In genomic region chr2:121299471-121299870, GRCm38 (mm10) we compare ENCODE assay signal across 25 mouse cellular contexts. TPM values are rescaled to one million over a fixed set of nuclear protein-coding genes. Genes with fewer than 3 reads are reported as not detected.
DNase-seq lines count a peak whose midpoint lies in the region; TF ChIP-seq lines count a peak whose summit lies in the region.
"Had no signal": no experiment of that assay in that cellular context is flagged by ENCODE, and none has a peak within 500 bp of the region (broad histone marks: within the 10 kb centered on the region; RNA-seq: fewer than 3 reads in every experiment).

No protein-coding gene starts in this region.

- H3K27me3 ChIP-seq in cerebellum, adult 2 months (ENCODE audit: control insufficient read depth, insufficient read depth, low read length): no peaks in the 10 kb centered on the region
- H3K27me3 ChIP-seq: hindbrain, embryonic 15.5 days; Patski had no signal

- TF ChIP-seq CTCF in cerebellum, adult 2 months (IDR thresholded peaks at IDR 0.05; ENCODE audit: borderline replicate concordance, insufficient read depth, low read depth, low read length): no peak
- no peak for TF ChIP-seq CTCF in left cerebral cortex, adult 2 months (IDR thresholded peaks at IDR 0.05)
- TF ChIP-seq CTCF in cortical plate, adult 2 months (IDR thresholded peaks at IDR 0.05; ENCODE audit: extremely low read depth, insufficient read depth, low read length): no peak

- H3K4me3 ChIP-seq in cerebellum, adult 2 months (replicated peaks; ENCODE audit: insufficient read depth, low read depth, low read length): no peak overlapping the region
- H3K4me3 ChIP-seq in left cerebral cortex, adult 2 months: no peak overlapping the region
- H3K4me3 ChIP-seq in cortical plate, adult 2 months (ENCODE audit: insufficient read depth, low read length): no peak overlapping the region
- H3K4me3 ChIP-seq: embryonic facial prominence, embryonic 12.5 days; embryonic facial prominence, embryonic 15.5 days; gastrocnemius, adult 2 months; heart, embryonic 12.5 days; heart, embryonic 15.5 days; hindbrain, embryonic 10.5 days; hindbrain, embryonic 15.5 days had no signal

- intact Hi-C loops in left cerebral cortex, adult 2 months (cut with DNase I): no loop called here
- intact Hi-C loops in left cerebral cortex, postnatal 4 days (cut with DNase I): no loop called here

- peak overlapping the region; percentile 58 for H3K27ac ChIP-seq in cerebellum, adult 2 months (ENCODE audit: insufficient read depth, low read length)
- H3K27ac ChIP-seq in left cerebral cortex, adult 2 months: 0 out of 2 replicates have a peak overlapping the region, but pooled peaks have one; percentile 2
- H3K27ac ChIP-seq in cortical plate, adult 2 months (ENCODE audit: insufficient read depth, low read length): no peak overlapping the region
- H3K27ac ChIP-seq: embryonic facial prominence, embryonic 12.5 days; embryonic facial prominence, embryonic 15.5 days; gastrocnemius, adult 2 months; heart, embryonic 15.5 days; hindbrain, embryonic 10.5 days; hindbrain, embryonic 15.5 days had no signal

- TF ChIP-seq POLR2A in cerebellum, adult 2 months (IDR thresholded peaks at IDR 0.05; ENCODE audit: borderline replicate concordance, insufficient read depth, low read length): no peak
- TF ChIP-seq POLR2A in cortical plate, adult 2 months (IDR thresholded peaks at IDR 0.05; ENCODE audit: extremely low read depth, insufficient read depth, low read length): 0 out of 2 replicates have a peak, but pooled peaks have one; percentile 5

- H3K4me1 ChIP-seq in cerebellum, adult 2 months (ENCODE audit: control insufficient read depth, insufficient read depth, low read length): peaks cover 43% of the 10 kb centered on the region
- peaks cover 4% of the 10 kb centered on the region; the same call in 1 of the 2 replicates for H3K4me1 ChIP-seq in cortical plate, adult 2 months (ENCODE audit: control insufficient read depth, insufficient read depth, low read length)

- DNase-seq in cerebellum, adult 11 months: peak; percentile 43
- DNase-seq in cerebellum, adult 9-10 months: no peak
- peak; percentile 56 to 62 for DNase-seq in cerebellum, adult 2 months
- no peak for DNase-seq in cerebellum, adult 8-10 months
- peak in 1 of 2 experiments; percentile 10 for DNase-seq in left cerebral cortex, adult 2 months (ENCODE audit: extremely low spot score in 1 of 2, low spot score in 2 of 2)
- DNase-seq in left cerebral cortex, postnatal 4 days: no peak
- no peak for DNase-seq in c-Kit-positive CD71-positive TER-119-positive erythroid progenitor cells, embryonic 14.5 days (ENCODE audit: low spot score)
- DNase-seq: adrenal gland, postnatal 10 days; adrenal gland, postnatal 36 days; forebrain, postnatal 0 days; gastrocnemius, adult 2 months; gastrocnemius, postnatal 14 days; heart, adult 11 months; heart, postnatal 10 days; heart, postnatal 36 days; kidney, adult 2 months had no signal

- 35% methylated on average over 17 of the region's 17 CpGs for WGBS in cerebellum, adult 2 months

RNA-seq across cellular contexts. Expression of gene Map1a, which starts 10.1 kb away (rescaled TPM):
- polyA plus RNA-seq in cerebellum, adult 2 months (2012; rRNA removed): 223 and 254 TPM in 2 replicates
- total RNA-seq in left cerebral cortex, adult 2 months (2021): 100 to 1,000 TPM; 610 to 673 TPM
- total RNA-seq in left cerebral cortex, postnatal 4 days (2021): 100 to 1,000 TPM; 161 to 189 TPM
- 246 and 252 TPM in 2 replicates for polyA plus RNA-seq in cortical plate, adult 2 months (2012; rRNA removed)

RNA-seq across cellular contexts. Expression of gene Trp53bp1, which starts 28.3 kb away (rescaled TPM):
- 57.9 and 59.4 TPM in 2 replicates for polyA plus RNA-seq in cerebellum, adult 2 months (2012; rRNA removed)
- 100 to 1,000 TPM; 148 to 170 TPM for total RNA-seq in left cerebral cortex, adult 2 months (2021)
- 100 to 1,000 TPM; 238 to 265 TPM for total RNA-seq in left cerebral cortex, postnatal 4 days (2021)
- polyA plus RNA-seq in cortical plate, adult 2 months (2012; rRNA removed): 63.6 and 64.0 TPM in 2 replicates

RNA-seq across cellular contexts. Expression of gene Ppip5k1, which starts 55.7 kb away (rescaled TPM):
- 160 and 183 TPM in 2 replicates for polyA plus RNA-seq in cerebellum, adult 2 months (2012; rRNA removed)
- 100 to 1,000 TPM; 134 to 136 TPM for total RNA-seq in left cerebral cortex, adult 2 months (2021)
- total RNA-seq in left cerebral cortex, postnatal 4 days (2021): 10 to 100 TPM; 24.7 to 30.8 TPM
- 95.8 and 103 TPM in 2 replicates for polyA plus RNA-seq in cortical plate, adult 2 months (2012; rRNA removed)

RNA-seq across cellular contexts. Expression of gene Ckmt1, which starts 58.0 kb away (rescaled TPM):
- polyA plus RNA-seq in cerebellum, adult 2 months (2012; rRNA removed): 504 and 518 TPM in 2 replicates
- total RNA-seq in left cerebral cortex, adult 2 months (2021): 100 to 1,000 TPM; 339 to 354 TPM
- 100 to 1,000 TPM; 119 to 134 TPM for total RNA-seq in left cerebral cortex, postnatal 4 days (2021)
- polyA plus RNA-seq in cortical plate, adult 2 months (2012; rRNA removed): 306 and 309 TPM in 2 replicates
- total RNA-seq: gastrocnemius, adult 2 months had no signal
- polyA plus RNA-seq: G1E had no signal

Comparison
In these comparisons a context has a peak if more than half of its experiments do, and no peak if none do; other contexts are left out.
1. DNase-seq: peak in cerebellum, adult 11 months (single experiment) and cerebellum, adult 2 months (2 of 2); none in cerebellum, adult 9-10 months (single experiment), cerebellum, adult 8-10 months (single experiment), left cerebral cortex, postnatal 4 days (single experiment) and c-Kit-positive CD71-positive TER-119-positive erythroid progenitor cells, embryonic 14.5 days (single experiment).
2. RNA of gene Ppip5k1, which starts 55.7 kb away (total RNA-seq): 134 to 136 TPM in left cerebral cortex, adult 2 months; 24.7 to 30.8 TPM in left cerebral cortex, postnatal 4 days; every median in the first group is over 4 times any median in the second.